Comparison of ENCODE assay signal across 22 mouse cellular contexts in the genomic region with DNA sequence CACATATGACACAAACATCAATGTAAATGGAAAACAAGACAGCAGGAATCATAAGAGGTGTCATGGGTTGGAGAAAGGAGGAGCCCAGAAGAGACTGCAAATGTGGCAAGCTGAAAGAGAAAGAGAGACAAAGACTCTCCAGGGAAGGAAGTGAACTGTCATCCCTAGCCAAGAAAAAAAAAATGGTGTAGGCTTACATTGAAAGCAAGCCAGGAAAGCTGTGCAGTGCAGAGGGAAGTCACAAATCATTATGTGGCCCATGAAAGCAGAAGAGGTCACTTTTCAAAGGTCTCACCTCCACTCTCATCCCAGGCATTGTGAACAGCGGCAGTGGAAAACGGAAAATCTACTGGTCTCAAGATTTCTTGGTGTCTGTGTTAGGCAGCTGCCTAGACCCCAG. TPM values are rescaled to one million over a fixed set of nuclear protein-coding genes. Genes with fewer than 3 reads are reported as not detected.
DNase-seq lines count a peak whose midpoint lies in the region; ATAC-seq lines count a peak whose summit lies in the region.
"Had no signal": no experiment of that assay in that cellular context is flagged by ENCODE, and none has a peak within 500 bp of the region (broad histone marks: within the 10 kb centered on the region; RNA-seq: fewer than 3 reads in every experiment).

No protein-coding gene starts in this region.

- no peak for ATAC-seq in kidney, embryonic 14.5 days (ENCODE audit: low FRiP score, low TSS enrichment)
- ATAC-seq in common myeloid progenitor, adult 5-6 weeks (replicated peaks; ENCODE audit: low read depth, poor library complexity, severe bottlenecking) = peak; percentile 54
- no peak for ATAC-seq in megakaryocyte, adult 5-6 weeks (ENCODE audit: poor library complexity, severe bottlenecking)
- ATAC-seq: CD4-positive, CD25-positive, alpha-beta regulatory T cell, adult 4 months; forebrain, postnatal 0 days; intestine, embryonic 15.5 days had no signal

- no peaks in the 10 kb centered on the region for H3K4me1 ChIP-seq in kidney, embryonic 14.5 days (ENCODE audit: control insufficient read depth, insufficient read depth, low read length)
- H3K4me1 ChIP-seq: hindbrain, embryonic 13.5 days; intestine, embryonic 15.5 days had no signal

- WGBS in kidney, embryonic 14.5 days = 28% methylated on average over 2 of the region's 2 CpGs

- no peaks in the 10 kb centered on the region for H3K27me3 ChIP-seq in kidney, embryonic 14.5 days (ENCODE audit: control insufficient read depth, insufficient read depth, low read length)
- H3K27me3 ChIP-seq: hindbrain, embryonic 13.5 days; intestine, embryonic 15.5 days had no signal

- no peak overlapping the region for H3K9ac ChIP-seq in kidney, embryonic 14.5 days (ENCODE audit: low read depth, low read length)
- H3K9ac ChIP-seq: forebrain, postnatal 0 days; hindbrain, embryonic 13.5 days; intestine, embryonic 15.5 days; liver, embryonic 14.5 days had no signal

- H3K36me3 ChIP-seq in kidney, embryonic 14.5 days (ENCODE audit: control insufficient read depth, insufficient read depth, low read length) = no peaks in the 10 kb centered on the region
- H3K36me3 ChIP-seq: forebrain, embryonic 10.5 days; hindbrain, embryonic 13.5 days; intestine, embryonic 15.5 days had no signal

- no peak overlapping the region for H3K4me3 ChIP-seq in kidney, embryonic 14.5 days (ENCODE audit: low read length)
- H3K4me3 ChIP-seq: forebrain, embryonic 10.5 days; hindbrain, embryonic 13.5 days; intestine, embryonic 15.5 days had no signal

- DNase-seq in kidney, adult 9 months = peak; percentile 8
- peak; percentile 34 for DNase-seq in adipocyte (ENCODE audit: low spot score)
- DNase-seq in kidney, postnatal 36 days = peak; percentile 1 to 13
- no peak for DNase-seq in thymus, postnatal 36 days
- DNase-seq: cerebellum, adult 18-20 months; cerebellum, postnatal 25 days; forebrain, postnatal 0 days; heart, postnatal 10 days; layer of hippocampus, postnatal 36 days; lung, postnatal 14 days; retina, postnatal 1 day; right cerebral cortex, postnatal 4 days; thymus, adult 2 months had no signal

- no peaks in the 10 kb centered on the region for H3K9me3 ChIP-seq in kidney, embryonic 14.5 days (ENCODE audit: control insufficient read depth, low read length)
- H3K9me3 ChIP-seq: forebrain, embryonic 10.5 days; hindbrain, embryonic 13.5 days; intestine, embryonic 15.5 days had no signal

- H3K4me2 ChIP-seq in kidney, embryonic 14.5 days (replicated peaks; ENCODE audit: low read depth, low read length) = no peak overlapping the region
- H3K4me2 ChIP-seq: heart, embryonic 11.5 days; hindbrain, embryonic 13.5 days; intestine, embryonic 15.5 days had no signal

- H3K27ac ChIP-seq in kidney, embryonic 14.5 days (ENCODE audit: low read depth, low read length) = no peak overlapping the region
- H3K27ac ChIP-seq: forebrain, embryonic 10.5 days; hindbrain, embryonic 13.5 days; intestine, embryonic 15.5 days; liver, embryonic 14.5 days had no signal

RNA-seq across cellular contexts. Expression of gene Akap17b, which starts 27.5 kb away (rescaled TPM):
- 4.0 TPM in 2 replicates for polyA plus RNA-seq in kidney, embryonic 14.5 days (2014; fragmentation: Nextera tagmentation; extraction: Ambion mirVana)
- 8.1 and 11.8 TPM in 2 replicates for total RNA-seq in common myeloid progenitor, adult 5-6 weeks (2017)
- total RNA-seq in megakaryocyte, adult 5-6 weeks (2015) = 0.59 and 1.9 TPM in 2 replicates
- 1.1 and 3.8 TPM in 2 replicates for total RNA-seq in megakaryocyte, adult 5-6 weeks (2017)

Comparison
In these comparisons a context has a peak if more than half of its experiments do, and no peak if none do; other contexts are left out.
1. DNase-seq: peak in kidney, adult 9 months (single experiment), adipocyte (single experiment) and kidney, postnatal 36 days (2 of 2); none in thymus, postnatal 36 days (0 of 2).